Mouse (Mus musculus) liver, embryonic 15.5 days (tissue): ENCODE data around the gene Pde10a. TPM values are rescaled to one million over a fixed set of nuclear protein-coding genes. Genes with fewer than 3 reads are reported as not detected.

Experiments
- ATAC-seq: fragments of 200-750 bp; cut with Nextera tagmentation; 2 replicates; pipeline ENCODE4 v1.8.0; 2017; ENCODE audit warnings: moderate number of reproducible peaks, mild to moderate bottlenecking, moderate library complexity; ENCODE audit not compliant: insufficient read depth
- H3K27ac ChIP-seq: fragments of 300-500 bp; sonication (generic); replicated peaks from 2 replicates; pipeline ENCODE4 v1.5.1; 2015; ENCODE audit warnings: mild to moderate bottlenecking, inconsistent platforms
- H3K27me3 ChIP-seq: fragments of 300-500 bp; sonication (generic); 2 replicates; pipeline ENCODE4 v1.6.1; 2015; ENCODE audit warnings: mild to moderate bottlenecking, inconsistent platforms
- H3K36me3 ChIP-seq: fragments of 300-500 bp; sonication (generic); replicated peaks from 2 replicates; pipeline ENCODE4 v1.6.1; 2015; ENCODE audit warnings: moderate library complexity, mild to moderate bottlenecking, inconsistent platforms
- H3K4me1 ChIP-seq: fragments of 300-500 bp; sonication (generic); replicated peaks from 2 replicates; pipeline ENCODE4 v1.6.1; 2015; ENCODE audit warnings: inconsistent platforms
- H3K4me2 ChIP-seq: fragments of 300-500 bp; sonication (generic); 2 replicates; pipeline ENCODE4 v1.6.1; 2015; ENCODE audit warnings: moderate library complexity, mild to moderate bottlenecking, inconsistent platforms
- H3K4me3 ChIP-seq: fragments of 300-500 bp; sonication (generic); replicated peaks from 2 replicates; pipeline ENCODE4 v1.5.1; 2015; ENCODE audit warnings: mild to moderate bottlenecking, inconsistent platforms
- H3K9ac ChIP-seq: fragments of 300-500 bp; sonication (generic); 2 replicates; pipeline ENCODE4 v1.6.1; 2015; ENCODE audit warnings: moderate library complexity, mild to moderate bottlenecking, inconsistent platforms
- H3K9me3 ChIP-seq: fragments of 300-500 bp; sonication (generic); replicated peaks from 2 replicates; pipeline ENCODE4 v1.6.1; 2016; ENCODE audit warnings: inconsistent platforms
- WGBS: fragments of 180-500 bp; shearing (Covaris S2); methylation state at CpG from one replicate; pipeline ENCODE4 v1.1.7; 2015; ENCODE audit warnings: mixed read lengths; ENCODE audit not compliant: insufficient replicate concordance; 5-methylcytosine and 5-hydroxymethylcytosine counted together
- polyA plus RNA-seq: library from polyadenylated mRNA; unstranded; fragments of >200 nt; fragmentation: Nextera tagmentation; extraction: Ambion mirVana; gene quantifications from 2 replicates; pipeline ENCODE4 v1.2.1, GENCODE M21; 2015

Gene Pde10a
- polyA plus RNA-seq, 1 experiment from 2014 or later, result 0.67 TPM

- H3K9me3 ChIP-seq, result no peaks in the 10 kb centered on the region
- no peak for ATAC-seq
- no peaks in the 10 kb centered on the region for H3K36me3 ChIP-seq
- WGBS, result 68% methylated on average over 5 of the region's 5 CpGs
- H3K27ac ChIP-seq, result no peak overlapping the region
- no peak overlapping the region for H3K9ac ChIP-seq
- no peaks in the 10 kb centered on the region for H3K27me3 ChIP-seq
- H3K4me2 ChIP-seq, result no peak overlapping the region
- H3K4me1 ChIP-seq, result no peaks in the 10 kb centered on the region
- H3K4me3 ChIP-seq, result no peak overlapping the region
These were observed 232.4 kb downstream of the Pde10a start for GRCm38 (mm10) chr17:8757576-8757975.

DNA sequence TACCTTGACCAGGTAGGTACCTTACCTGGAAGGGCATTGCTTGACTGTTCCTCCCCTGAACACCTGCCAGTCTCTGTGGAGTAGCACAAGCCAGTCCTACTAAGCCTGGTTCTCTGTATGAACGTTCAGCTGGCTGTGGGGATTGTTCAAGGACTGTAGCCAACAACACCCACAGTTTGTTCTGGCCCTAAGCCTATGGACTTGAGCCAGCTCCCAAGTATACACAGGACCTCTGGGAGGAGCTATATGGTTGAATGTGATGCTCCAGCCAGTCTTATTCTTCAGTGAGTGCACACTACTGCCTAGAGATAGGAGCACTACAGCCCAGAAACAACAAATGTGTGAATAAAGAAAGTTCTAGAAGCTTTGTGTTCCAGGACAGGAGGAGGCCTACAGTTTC, 238.1 kb downstream of the Pde10a start:
- WGBS, result 35% methylated on average over 1 of the region's 1 CpGs
- no peak for ATAC-seq
- H3K4me3 ChIP-seq, result no peak overlapping the region
- no peaks in the 10 kb centered on the region for H3K4me1 ChIP-seq
- no peaks in the 10 kb centered on the region for H3K36me3 ChIP-seq
- no peaks in the 10 kb centered on the region for H3K9me3 ChIP-seq
- no peaks in the 10 kb centered on the region for H3K27me3 ChIP-seq
- H3K9ac ChIP-seq, result no peak overlapping the region
- no peak overlapping the region for H3K4me2 ChIP-seq
- no peak overlapping the region for H3K27ac ChIP-seq

DNA sequence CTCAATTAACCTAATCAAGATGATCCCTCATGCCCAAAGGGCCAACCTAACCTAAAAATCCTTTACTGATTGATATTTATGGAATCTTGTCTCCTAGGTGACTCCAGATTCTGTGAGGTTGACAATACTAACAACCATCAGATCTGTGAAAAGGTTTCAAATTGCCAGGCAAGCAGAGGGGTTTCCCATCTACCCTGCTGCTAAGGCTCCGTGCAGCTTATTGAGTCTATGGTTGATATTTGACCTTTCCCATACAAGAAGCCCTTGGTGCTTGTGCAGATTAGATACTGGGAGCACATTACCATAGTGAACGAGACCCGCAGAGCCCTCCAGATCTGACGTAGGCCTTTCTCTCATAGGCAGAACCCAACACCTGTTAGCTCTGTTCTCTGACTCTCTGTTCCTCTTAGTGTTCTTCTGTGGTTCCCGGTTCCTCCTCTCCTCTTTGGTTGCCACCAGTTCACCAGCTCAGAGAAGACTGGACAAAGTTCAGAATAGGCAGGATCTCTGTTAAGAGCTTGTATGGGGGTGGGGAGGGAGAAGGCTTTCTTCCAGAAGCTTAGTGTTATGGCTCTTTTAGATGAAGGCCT, 240.9 kb downstream of the Pde10a start:
- Histone ChIP-seq H3K27ac (no peak overlapping the region), H3K36me3 (no peaks in the 10 kb centered on the region), H3K4me3 (no peak overlapping the region), H3K4me1 (no peaks in the 10 kb centered on the region), H3K9ac (no peak overlapping the region), H3K27me3 (no peaks in the 10 kb centered on the region), H3K9me3 (no peaks in the 10 kb centered on the region), H3K4me2 (no peak overlapping the region)
- WGBS, result 64% methylated on average over 5 of the region's 5 CpGs
- no peak for ATAC-seq

DNA sequence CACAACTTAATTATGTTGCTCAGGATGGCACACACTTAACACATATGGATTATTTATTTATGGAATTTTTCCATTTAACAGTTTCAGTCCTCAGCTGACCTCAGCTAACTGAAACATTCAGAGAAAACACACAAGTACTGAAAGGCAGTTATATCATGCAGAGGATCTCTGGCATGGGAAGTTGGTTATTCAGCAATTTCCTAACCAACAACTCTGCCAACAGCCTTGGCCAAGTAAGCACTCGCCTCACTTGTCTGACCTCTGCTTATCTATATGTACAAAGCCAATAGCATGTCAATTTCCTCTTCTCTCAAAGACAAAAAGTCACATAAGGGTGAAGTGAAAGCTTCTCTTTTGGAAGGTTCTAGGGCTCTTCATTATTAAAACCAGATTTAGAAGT, 244.0 kb downstream of the Pde10a start:
- H3K9ac ChIP-seq, result no peak overlapping the region
- no peak overlapping the region for H3K4me2 ChIP-seq
- no peaks in the 10 kb centered on the region for H3K4me1 ChIP-seq
- H3K27ac ChIP-seq, result no peak overlapping the region
- H3K36me3 ChIP-seq, result no peaks in the 10 kb centered on the region
- H3K4me3 ChIP-seq, result no peak overlapping the region
- ATAC-seq, result no peak
- no peaks in the 10 kb centered on the region for H3K27me3 ChIP-seq
- 19% methylated on average over 1 of the region's 1 CpGs for WGBS
- no peaks in the 10 kb centered on the region for H3K9me3 ChIP-seq

DNA sequence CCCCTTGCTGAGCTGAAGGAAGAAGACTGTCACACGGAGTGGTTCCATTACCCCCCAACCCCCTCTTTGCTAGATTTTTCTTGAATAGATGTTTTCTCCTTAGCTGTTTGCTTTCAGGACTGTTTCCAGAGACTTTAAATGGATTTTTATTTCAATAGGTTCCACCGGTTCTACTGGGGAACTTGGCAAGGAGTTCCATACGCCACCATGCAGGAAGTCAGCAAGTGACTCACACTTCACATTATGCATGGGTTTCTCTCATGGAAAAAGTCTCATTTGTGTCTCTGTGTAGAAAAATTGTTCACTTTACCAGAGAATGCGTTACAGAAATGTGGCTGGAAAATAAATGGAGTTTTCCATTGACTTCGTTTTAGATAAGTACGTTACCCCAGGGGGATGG, 248.2 kb downstream of the Pde10a start:
- Histone ChIP-seq H3K4me2 (no peak overlapping the region), H3K4me3 (no peak overlapping the region), H3K4me1 (no peaks in the 10 kb centered on the region), H3K9me3 (no peaks in the 10 kb centered on the region), H3K9ac (no peak overlapping the region), H3K27me3 (no peaks in the 10 kb centered on the region), H3K36me3 (no peaks in the 10 kb centered on the region), H3K27ac (no peak overlapping the region)
- ATAC-seq, result no peak
- 55% methylated on average over 6 of the region's 6 CpGs for WGBS

GRCm38 (mm10) chr17:8774301-8774700, 249.1 kb downstream of the Pde10a start:
- Histone ChIP-seq H3K4me1 (no peaks in the 10 kb centered on the region), H3K4me2 (no peak overlapping the region), H3K9me3 (no peaks in the 10 kb centered on the region), H3K9ac (no peak overlapping the region), H3K27ac (no peak overlapping the region), H3K36me3 (no peaks in the 10 kb centered on the region), H3K27me3 (no peaks in the 10 kb centered on the region), H3K4me3 (no peak overlapping the region)
- no peak for ATAC-seq
- WGBS, result 58% methylated on average over 3 of the region's 3 CpGs

DNA sequence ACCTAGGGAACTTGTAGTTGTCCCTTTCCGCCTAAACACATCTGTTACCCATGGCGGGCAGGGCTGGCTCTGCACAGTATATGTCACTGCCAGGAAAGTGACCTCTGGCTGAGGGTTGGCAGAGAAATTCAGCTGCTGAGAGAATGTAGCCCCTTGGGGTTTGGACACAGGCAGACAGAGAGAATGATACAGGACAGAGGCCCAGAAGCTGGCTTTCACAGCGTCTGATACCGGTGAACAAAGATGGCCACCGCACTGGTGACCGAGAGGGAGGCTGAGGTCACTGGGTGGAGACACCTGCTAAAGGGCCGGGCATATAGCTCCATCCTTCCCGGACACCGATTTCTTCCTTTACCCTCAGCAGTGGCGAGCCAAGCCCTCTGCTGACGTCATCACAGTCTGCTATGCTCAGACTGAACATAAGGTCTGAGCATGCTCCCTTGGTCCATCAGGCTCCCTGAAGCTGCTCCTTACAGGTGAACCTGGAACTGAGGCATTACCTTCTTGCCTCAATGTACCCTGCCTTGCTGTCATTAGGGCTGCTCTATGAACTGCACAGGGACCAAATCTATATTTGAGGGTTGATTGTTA, 250.5 kb downstream of the Pde10a start:
- no peak overlapping the region for H3K4me3 ChIP-seq
- ATAC-seq, result no peak
- H3K4me2 ChIP-seq, result no peak overlapping the region
- no peak overlapping the region for H3K27ac ChIP-seq
- H3K4me1 ChIP-seq, result no peaks in the 10 kb centered on the region
- WGBS, result 64% methylated on average over 11 of the region's 11 CpGs
- H3K9ac ChIP-seq, result no peak overlapping the region
- H3K27me3 ChIP-seq, result no peaks in the 10 kb centered on the region
- no peaks in the 10 kb centered on the region for H3K9me3 ChIP-seq
- no peaks in the 10 kb centered on the region for H3K36me3 ChIP-seq

DNA sequence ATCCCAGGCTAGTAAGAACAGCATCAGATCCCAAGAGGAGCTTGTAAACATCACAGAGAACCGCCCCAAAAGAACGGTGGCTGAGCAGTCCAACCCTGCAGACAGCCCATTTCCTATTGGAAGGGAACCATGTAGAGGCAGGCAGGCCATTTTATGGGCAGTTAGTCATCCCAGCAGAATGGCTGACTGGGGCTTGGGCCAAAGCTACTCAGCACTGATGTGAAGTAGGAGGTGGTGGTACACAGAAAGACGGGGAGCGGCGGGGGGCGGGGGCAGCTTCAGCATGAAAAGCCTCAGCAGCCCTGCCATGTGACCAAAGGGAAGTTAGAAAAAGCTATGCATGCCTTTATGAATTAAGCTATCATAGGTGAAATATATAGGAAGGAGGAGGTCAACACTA, 252.5 kb downstream of the Pde10a start:
- 79% methylated on average over 6 of the region's 6 CpGs for WGBS
- Histone ChIP-seq H3K4me3 (no peak overlapping the region), H3K9ac (no peak overlapping the region)

DNA sequence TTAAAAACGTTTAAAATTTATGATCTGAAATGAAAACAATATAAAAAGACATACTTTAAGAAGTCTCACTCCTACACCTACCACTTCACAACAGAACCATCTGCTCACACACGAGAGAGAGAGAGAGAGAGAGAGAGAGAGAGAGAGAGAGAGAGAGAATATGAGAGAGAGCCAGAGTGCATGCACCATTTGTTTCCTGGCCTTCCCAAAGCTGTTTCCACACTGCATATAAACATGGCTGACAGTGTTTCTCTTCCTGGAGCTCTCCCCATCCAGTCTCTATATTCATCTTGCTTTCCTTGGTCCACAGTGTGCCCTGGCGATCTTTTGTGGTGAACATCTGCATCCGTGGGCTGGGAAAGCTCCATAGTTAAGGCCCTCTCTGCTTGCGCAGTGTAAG, 253.7 kb downstream of the Pde10a start:
- Histone ChIP-seq H3K9ac (no peak overlapping the region), H3K4me3 (no peak overlapping the region), H3K27me3 (no peaks in the 10 kb centered on the region), H3K9me3 (no peaks in the 10 kb centered on the region), H3K36me3 (no peaks in the 10 kb centered on the region), H3K27ac (no peak overlapping the region), H3K4me1 (no peaks in the 10 kb centered on the region), H3K4me2 (no peak overlapping the region)
- 50% methylated on average over 5 of the region's 5 CpGs for WGBS
- no peak for ATAC-seq

More for the DNA sequence above, 252.5 kb downstream of the Pde10a start:
- Histone ChIP-seq H3K4me2 (no peak overlapping the region), H3K9me3 (no peaks in the 10 kb centered on the region), H3K4me1 (no peaks in the 10 kb centered on the region), H3K27me3 (no peaks in the 10 kb centered on the region), H3K36me3 (no peaks in the 10 kb centered on the region), H3K27ac (no peak overlapping the region)
- no peak for ATAC-seq

DNA sequence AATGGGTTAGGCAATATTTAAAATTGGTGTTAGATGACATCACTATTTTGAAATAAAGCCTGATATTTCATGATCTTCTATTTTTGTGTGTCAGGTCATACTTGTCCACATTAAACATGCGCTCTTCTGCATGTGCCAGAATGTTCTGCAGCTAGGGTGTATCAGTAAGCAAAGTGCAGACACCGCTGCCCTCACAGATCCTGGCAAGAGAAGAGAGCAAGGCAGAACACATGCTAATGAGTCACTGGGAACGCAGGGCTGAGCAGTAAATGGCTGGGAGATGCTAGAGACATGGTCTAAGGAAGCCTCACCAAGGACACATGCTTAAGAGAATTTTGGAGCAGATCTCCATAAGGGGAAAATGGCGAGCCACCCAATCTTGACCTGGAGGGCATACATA, 255.3 kb downstream of the Pde10a start:
- H3K4me3 ChIP-seq, result no peak overlapping the region
- H3K27ac ChIP-seq, result no peak overlapping the region
- H3K4me1 ChIP-seq, result no peaks in the 10 kb centered on the region
- no peaks in the 10 kb centered on the region for H3K36me3 ChIP-seq
- no peak for ATAC-seq
- H3K9me3 ChIP-seq, result no peaks in the 10 kb centered on the region
- WGBS, result 58% methylated on average over 4 of the region's 4 CpGs
- H3K4me2 ChIP-seq, result no peak overlapping the region
- no peak overlapping the region for H3K9ac ChIP-seq
- H3K27me3 ChIP-seq, result no peaks in the 10 kb centered on the region

DNA sequence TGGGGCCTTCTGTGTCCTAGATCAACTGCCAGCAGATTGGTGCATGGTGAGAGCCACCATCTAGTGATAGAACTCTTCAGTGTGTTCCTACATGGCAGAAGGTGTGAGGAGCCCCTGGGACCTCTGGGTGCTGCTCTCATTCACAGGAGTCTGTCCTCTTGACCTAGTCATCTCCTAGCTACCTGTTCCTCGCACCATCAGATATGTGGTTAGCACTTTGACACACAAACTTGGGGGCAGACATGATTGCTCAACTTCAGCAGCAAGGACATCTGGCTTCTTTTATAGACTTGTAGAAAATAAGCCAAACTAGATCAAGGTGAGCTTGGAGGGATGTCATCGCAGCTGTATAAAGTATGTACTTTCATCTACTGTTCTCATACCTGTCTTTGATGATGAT, 255.9 kb downstream of the Pde10a start:
- no peaks in the 10 kb centered on the region for H3K4me1 ChIP-seq
- 71% methylated on average over 2 of the region's 2 CpGs for WGBS
- H3K27me3 ChIP-seq, result no peaks in the 10 kb centered on the region
- no peaks in the 10 kb centered on the region for H3K9me3 ChIP-seq
- ATAC-seq, result no peak
- no peak overlapping the region for H3K4me3 ChIP-seq
- H3K9ac ChIP-seq, result no peak overlapping the region
- no peak overlapping the region for H3K4me2 ChIP-seq
- no peak overlapping the region for H3K27ac ChIP-seq
- H3K36me3 ChIP-seq, result no peaks in the 10 kb centered on the region

GRCm38 (mm10) chr17:8781576-8781975, 256.4 kb downstream of the Pde10a start:
- Histone ChIP-seq H3K36me3 (no peaks in the 10 kb centered on the region), H3K4me1 (no peaks in the 10 kb centered on the region), H3K4me3 (no peak overlapping the region), H3K27me3 (no peaks in the 10 kb centered on the region), H3K4me2 (no peak overlapping the region), H3K27ac (no peak overlapping the region), H3K9ac (no peak overlapping the region), H3K9me3 (no peaks in the 10 kb centered on the region)
- ATAC-seq, result no peak
- WGBS, result 71% methylated on average over 1 of the region's 1 CpGs
